Mouse (Mus musculus): ENCODE measurements around the gene Rin1.

DNA sequence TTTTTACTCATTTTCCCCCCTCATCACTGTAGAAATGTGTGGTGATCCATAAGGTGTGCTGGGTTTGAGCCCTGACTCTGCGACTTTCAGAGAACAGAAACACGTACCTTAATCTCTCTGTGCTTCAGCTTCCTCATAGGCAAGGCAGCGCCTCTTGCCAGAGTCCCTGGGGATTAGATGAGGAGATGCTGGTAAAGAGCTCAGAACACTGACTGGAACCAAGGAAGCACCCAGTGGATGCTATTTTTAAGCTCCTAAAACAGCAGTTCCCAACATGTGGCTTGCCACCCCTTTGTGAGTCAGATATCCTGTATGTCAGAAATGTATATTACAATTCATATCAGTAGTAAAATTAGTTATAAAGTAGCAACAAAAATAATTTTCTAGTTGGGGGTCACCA lies 32.1 kb upstream of the Rin1 start:
- TF ChIP-seq POLR2A (IDR thresholded peaks at IDR 0.05; ENCODE audit: control insufficient read depth, low read depth, low read length): no peak
- no peak for TF ChIP-seq CTCF (IDR thresholded peaks at IDR 0.05; ENCODE audit: control insufficient read depth, insufficient read depth, insufficient replicate concordance, low read depth, low read length)
